Mouse (Mus musculus): ENCODE measurements around the gene Ier5.

GRCm38 (mm10) chr1:155066196-155066595 lies 33.2 kb downstream of the Ier5 start:
- no peak for TF ChIP-seq CTCF (IDR thresholded peaks at IDR 0.05; ENCODE audit: low read depth, low read length)
- no peak for TF ChIP-seq POLR2A (IDR thresholded peaks at IDR 0.05; ENCODE audit: borderline replicate concordance, low read depth, low read length)

All from bone marrow macrophage, adult 2 months (primary cell).